Mouse (Mus musculus): Measurements from ENCODE around the gene Fmo3. TPM values are rescaled to one million over a fixed set of nuclear protein-coding genes. Genes with fewer than 3 reads are reported as not detected.

Gene Fmo3
- polyA plus RNA-seq (2015; fragmentation: Nextera tagmentation; extraction: Ambion mirVana): 0.08 TPM in 1 of 2 replicates, not detected in the other

GRCm38 (mm10) chr1:162984428-162984827 is at the start of gene Fmo3:
TSS of gene Fmo3 (minus strand) at chr1:162984528.
- H3K9ac ChIP-seq (replicated peaks): no peak within 1 kb of the TSS
- DNase-seq (no peak), ATAC-seq (no peak)
- H3K4me2 ChIP-seq (ENCODE audit: low read depth, low read length): no peak within 1 kb of the TSS
- no peak within 1 kb of the TSS for H3K27ac ChIP-seq (ENCODE audit: low read depth)
- H3K4me3 ChIP-seq (ENCODE audit: low read depth, low read length): no peak within 1 kb of the TSS
- H3K9me3 ChIP-seq (ENCODE audit: low read length): no peaks in the 10 kb centered on the region
- H3K27me3 ChIP-seq (ENCODE audit: insufficient read depth, low read length): no peaks in the 10 kb centered on the region
- no peaks in the 10 kb centered on the region for H3K36me3 ChIP-seq (replicated peaks; ENCODE audit: insufficient read depth, low read length)
- no peaks in the 10 kb centered on the region for H3K4me1 ChIP-seq (ENCODE audit: insufficient read depth)
- WGBS (ENCODE audit: insufficient replicate concordance): 68% methylated on average over 1 of the region's 1 CpGs
- TF ChIP-seq CTCF (IDR thresholded peaks at IDR 0.05; ENCODE audit: low read depth) (no peak), EP300 (IDR thresholded peaks at IDR 0.05; ENCODE audit: low read depth) (no peak)

DNA sequence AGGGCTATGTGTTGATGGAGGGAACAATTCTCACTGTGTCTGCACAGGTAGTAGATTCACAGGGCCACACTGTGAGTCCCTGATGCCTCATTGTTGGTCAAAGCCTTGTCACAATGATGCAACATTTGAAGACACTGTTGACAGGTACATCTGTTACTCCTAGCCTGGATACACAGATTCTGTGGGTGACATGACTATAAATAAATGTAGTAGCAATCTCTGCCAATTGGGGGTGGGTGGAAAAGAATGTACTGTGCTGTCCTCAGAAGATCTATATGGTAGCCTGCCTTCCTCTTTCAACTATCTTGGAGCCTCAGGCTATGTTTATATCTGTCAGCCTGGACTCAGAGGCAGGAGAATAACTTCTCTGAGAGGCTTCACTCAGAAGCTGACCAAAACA is 38.7 kb upstream of the Fmo3 start:
- H3K4me2 ChIP-seq (ENCODE audit: low read depth, low read length): no peak overlapping the region
- H3K36me3 ChIP-seq (replicated peaks; ENCODE audit: insufficient read depth, low read length): no peaks in the 10 kb centered on the region
- no peaks in the 10 kb centered on the region for H3K9me3 ChIP-seq (ENCODE audit: low read length)
- H3K4me1 ChIP-seq (ENCODE audit: insufficient read depth): no peaks in the 10 kb centered on the region
- TF ChIP-seq EP300 (IDR thresholded peaks at IDR 0.05; ENCODE audit: low read depth): no peak
- no peak for TF ChIP-seq CTCF (IDR thresholded peaks at IDR 0.05; ENCODE audit: low read depth)
- ATAC-seq (no peak), DNase-seq (no peak)
- no peak overlapping the region for H3K27ac ChIP-seq (ENCODE audit: low read depth)
- no peak overlapping the region for H3K4me3 ChIP-seq (ENCODE audit: low read depth, low read length)
- no peaks in the 10 kb centered on the region for H3K27me3 ChIP-seq (ENCODE audit: insufficient read depth, low read length)
- no peak overlapping the region for H3K9ac ChIP-seq (replicated peaks)

DNA sequence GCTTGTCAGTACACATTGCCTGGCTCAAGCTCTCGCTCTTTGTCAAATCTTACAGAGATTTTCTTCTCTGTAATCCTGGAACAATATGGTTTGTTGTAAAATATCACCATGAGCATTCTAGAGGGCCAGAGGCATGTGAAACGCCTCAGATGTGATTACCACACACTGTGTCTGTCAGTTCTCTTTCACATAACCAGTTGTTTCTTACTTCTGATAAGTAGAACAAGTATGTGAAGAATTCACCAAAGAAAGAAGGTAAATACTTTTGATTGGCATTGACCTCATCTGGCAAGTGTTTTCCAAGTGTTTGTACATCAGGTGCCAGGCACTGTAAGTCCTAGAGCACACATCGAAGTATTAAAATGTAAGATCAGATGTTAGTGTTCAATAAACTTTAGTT is 24.9 kb upstream of the Fmo3 start:
- no peaks in the 10 kb centered on the region for H3K9me3 ChIP-seq (ENCODE audit: low read length)
- DNase-seq (no peak), ATAC-seq (no peak)
- no peak overlapping the region for H3K4me2 ChIP-seq (ENCODE audit: low read depth, low read length)
- H3K4me1 ChIP-seq (ENCODE audit: insufficient read depth): no peaks in the 10 kb centered on the region
- no peak overlapping the region for H3K4me3 ChIP-seq (ENCODE audit: low read depth, low read length)
- no peaks in the 10 kb centered on the region for H3K27me3 ChIP-seq (ENCODE audit: insufficient read depth, low read length)
- H3K9ac ChIP-seq (replicated peaks): no peak overlapping the region
- TF ChIP-seq EP300 (IDR thresholded peaks at IDR 0.05; ENCODE audit: low read depth) (no peak), CTCF (IDR thresholded peaks at IDR 0.05; ENCODE audit: low read depth) (no peak)
- WGBS (ENCODE audit: insufficient replicate concordance): 49% methylated on average over 3 of the region's 3 CpGs
- H3K27ac ChIP-seq (ENCODE audit: low read depth): no peak overlapping the region
- no peaks in the 10 kb centered on the region for H3K36me3 ChIP-seq (replicated peaks; ENCODE audit: insufficient read depth, low read length)

- 69% methylated on average over 2 of the region's 2 CpGs for WGBS (ENCODE audit: insufficient replicate concordance)
- Histone ChIP-seq H3K4me3 (ENCODE audit: low read depth, low read length) (no peak overlapping the region), H3K4me2 (ENCODE audit: low read depth, low read length) (no peak overlapping the region), H3K9ac (replicated peaks) (no peak overlapping the region), H3K27me3 (ENCODE audit: insufficient read depth, low read length) (no peaks in the 10 kb centered on the region), H3K36me3 (replicated peaks; ENCODE audit: insufficient read depth, low read length) (no peaks in the 10 kb centered on the region), H3K9me3 (ENCODE audit: low read length) (no peaks in the 10 kb centered on the region), H3K4me1 (ENCODE audit: insufficient read depth) (no peaks in the 10 kb centered on the region), H3K27ac (ENCODE audit: low read depth) (no peak overlapping the region)
- no peak for ATAC-seq
- TF ChIP-seq EP300 (IDR thresholded peaks at IDR 0.05; ENCODE audit: low read depth) (no peak), CTCF (IDR thresholded peaks at IDR 0.05; ENCODE audit: low read depth) (no peak)
- no peak for DNase-seq
Measured at GRCm38 (mm10) chr1:163003496-163003895, 19.2 kb upstream of the Fmo3 start.

DNA sequence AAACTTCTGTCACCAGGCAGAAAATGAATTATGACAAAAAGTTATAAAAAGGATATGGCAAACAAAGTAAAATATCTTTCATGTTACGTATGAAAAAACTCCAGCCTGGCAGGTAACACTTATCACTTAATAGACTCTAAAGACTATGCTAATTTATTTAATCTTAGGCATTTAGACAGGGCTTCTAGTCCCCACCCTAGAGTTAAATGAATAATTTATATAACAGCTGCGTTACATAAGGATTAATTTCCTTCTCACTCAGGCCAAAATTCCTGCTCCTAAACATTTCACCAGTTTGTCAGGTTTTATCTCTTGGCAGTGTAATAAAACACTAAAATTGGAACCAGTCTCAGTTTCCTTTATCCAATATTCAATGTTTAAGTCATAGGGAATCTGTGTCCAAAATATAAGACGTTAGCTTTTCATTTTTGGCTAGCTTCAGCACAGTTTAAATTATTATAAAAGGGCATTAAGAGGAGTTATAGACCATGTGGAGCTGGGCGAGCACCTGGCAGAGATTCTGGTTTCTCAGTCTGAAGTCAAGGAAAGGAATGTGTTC is 17.0 kb upstream of the Fmo3 start:
- no peaks in the 10 kb centered on the region for H3K36me3 ChIP-seq (replicated peaks; ENCODE audit: insufficient read depth, low read length)
- no peak overlapping the region for H3K4me3 ChIP-seq (ENCODE audit: low read depth, low read length)
- no peaks in the 10 kb centered on the region for H3K27me3 ChIP-seq (ENCODE audit: insufficient read depth, low read length)
- no peak overlapping the region for H3K9ac ChIP-seq (replicated peaks)
- no peak overlapping the region for H3K27ac ChIP-seq (ENCODE audit: low read depth)
- TF ChIP-seq CTCF (IDR thresholded peaks at IDR 0.05; ENCODE audit: low read depth) (no peak), EP300 (IDR thresholded peaks at IDR 0.05; ENCODE audit: low read depth) (no peak)
- ATAC-seq: no peak
- no peaks in the 10 kb centered on the region for H3K4me1 ChIP-seq (ENCODE audit: insufficient read depth)
- no peak for DNase-seq
- H3K4me2 ChIP-seq (ENCODE audit: low read depth, low read length): no peak overlapping the region
- WGBS (ENCODE audit: insufficient replicate concordance): 63% methylated on average over 4 of the region's 4 CpGs
- H3K9me3 ChIP-seq (ENCODE audit: low read length): no peaks in the 10 kb centered on the region

DNA sequence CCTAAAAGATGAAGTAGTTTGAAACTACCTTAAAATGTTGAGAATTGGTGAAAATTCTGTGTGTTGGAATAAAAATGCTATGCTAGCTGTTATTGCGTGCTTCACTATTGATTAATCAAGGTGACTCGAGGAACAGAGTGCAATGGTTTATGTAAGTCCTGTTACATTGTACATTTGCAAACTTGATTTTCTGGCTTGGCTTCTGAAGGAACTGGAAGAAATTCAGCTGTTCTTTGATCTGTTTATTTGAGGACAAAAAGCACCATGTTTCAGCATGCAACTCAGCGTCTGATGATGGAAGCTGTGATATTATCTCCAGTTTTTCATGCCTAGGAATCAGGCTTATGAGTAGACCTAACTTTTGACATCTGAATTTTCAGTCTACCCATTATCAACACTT is 3.2 kb upstream of the Fmo3 start:
- no peak overlapping the region for H3K9ac ChIP-seq (replicated peaks)
- no peaks in the 10 kb centered on the region for H3K36me3 ChIP-seq (replicated peaks; ENCODE audit: insufficient read depth, low read length)
- H3K4me2 ChIP-seq (ENCODE audit: low read depth, low read length): no peak overlapping the region
- no peak for TF ChIP-seq EP300 (IDR thresholded peaks at IDR 0.05; ENCODE audit: low read depth)
- TF ChIP-seq CTCF (IDR thresholded peaks at IDR 0.05; ENCODE audit: low read depth): no peak
- ATAC-seq: no peak
- 75% methylated on average over 3 of the region's 3 CpGs for WGBS (ENCODE audit: insufficient replicate concordance)
- no peaks in the 10 kb centered on the region for H3K27me3 ChIP-seq (ENCODE audit: insufficient read depth, low read length)
- no peaks in the 10 kb centered on the region for H3K9me3 ChIP-seq (ENCODE audit: low read length)
- no peaks in the 10 kb centered on the region for H3K4me1 ChIP-seq (ENCODE audit: insufficient read depth)
- no peak overlapping the region for H3K27ac ChIP-seq (ENCODE audit: low read depth)
- H3K4me3 ChIP-seq (ENCODE audit: low read depth, low read length): no peak overlapping the region
- no peak for DNase-seq

DNA sequence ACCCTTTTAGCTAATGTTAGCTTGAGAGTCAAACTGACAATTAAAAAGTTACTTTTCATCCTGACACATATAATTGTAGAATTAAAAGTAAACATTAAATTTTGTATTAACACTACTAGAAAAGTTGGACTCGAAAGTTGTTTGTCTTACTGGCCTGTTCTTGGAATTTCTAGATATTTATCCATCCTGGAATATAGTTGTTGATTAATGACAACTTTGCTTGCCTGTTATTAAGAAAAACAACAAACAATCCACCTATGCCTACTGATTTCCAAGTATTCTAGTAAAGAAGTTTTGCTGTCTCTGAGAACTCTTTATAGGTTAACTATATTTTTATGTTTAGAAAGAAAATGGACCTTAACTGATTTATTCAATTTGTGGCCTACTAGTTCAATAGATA is 2.4 kb upstream of the Fmo3 start:
- Histone ChIP-seq H3K27me3 (ENCODE audit: insufficient read depth, low read length) (no peaks in the 10 kb centered on the region), H3K4me1 (ENCODE audit: insufficient read depth) (no peaks in the 10 kb centered on the region), H3K36me3 (replicated peaks; ENCODE audit: insufficient read depth, low read length) (no peaks in the 10 kb centered on the region), H3K27ac (ENCODE audit: low read depth) (no peak overlapping the region), H3K4me3 (ENCODE audit: low read depth, low read length) (no peak overlapping the region), H3K9ac (replicated peaks) (no peak overlapping the region), H3K9me3 (ENCODE audit: low read length) (no peaks in the 10 kb centered on the region), H3K4me2 (ENCODE audit: low read depth, low read length) (no peak overlapping the region)
- no peak for ATAC-seq
- no peak for TF ChIP-seq CTCF (IDR thresholded peaks at IDR 0.05; ENCODE audit: low read depth)
- WGBS (ENCODE audit: insufficient replicate concordance): 71% methylated on average over 1 of the region's 1 CpGs
- no peak for DNase-seq
